Mouse (Mus musculus) embryonic facial prominence, embryonic 14.5 days (tissue): ENCODE data around the gene Ajm1. TPM values are rescaled to one million over a fixed set of nuclear protein-coding genes. Genes with fewer than 3 reads are reported as not detected.

Source experiments
- ATAC-seq: fragments of 200-750 bp; cut with Nextera tagmentation; 2 replicates; pipeline ENCODE4 v1.8.0; 2017; ENCODE audit warnings: low read depth, moderate number of reproducible peaks, moderate TSS enrichment
- DNase-seq: peaks from one replicate; pipeline ENCODE4 v3.0.0-alpha.2; 2015; ENCODE audit warnings: low spot score
- H3K27ac ChIP-seq: fragments of 300-500 bp; sonication (generic); replicated peaks from 2 replicates; pipeline ENCODE4 v1.5.1; 2014; ENCODE audit warnings: low read depth, mild to moderate bottlenecking, low read length, moderate library complexity
- H3K27me3 ChIP-seq: fragments of 300-500 bp; sonication (generic); replicated peaks from 2 replicates; pipeline ENCODE4 v1.6.1; 2014; ENCODE audit warnings: low read length; ENCODE audit not compliant: control insufficient read depth, insufficient read depth
- H3K36me3 ChIP-seq: fragments of 300-500 bp; sonication (generic); 2 replicates; pipeline ENCODE4 v1.6.1; 2014; ENCODE audit warnings: low read length, mixed read lengths; ENCODE audit not compliant: control insufficient read depth, insufficient read depth
- H3K4me1 ChIP-seq: fragments of 300-500 bp; sonication (generic); 2 replicates; pipeline ENCODE4 v1.6.1; 2014; ENCODE audit warnings: antibody characterized with exemption, low read length; ENCODE audit not compliant: control insufficient read depth, insufficient read depth
- H3K4me2 ChIP-seq: fragments of 300-500 bp; sonication (generic); 2 replicates; pipeline ENCODE4 v1.6.1; 2014; ENCODE audit warnings: low read depth, mild to moderate bottlenecking, low read length, moderate library complexity, mixed read lengths
- H3K4me3 ChIP-seq: fragments of 300-500 bp; sonication (generic); 2 replicates; pipeline ENCODE4 v1.5.1; 2014; ENCODE audit warnings: low read depth, mild to moderate bottlenecking, low read length
- H3K9ac ChIP-seq: fragments of 300-500 bp; sonication (generic); 2 replicates; pipeline ENCODE4 v1.6.1; 2014; ENCODE audit warnings: low read depth, mild to moderate bottlenecking, low read length, moderate library complexity, mixed read lengths
- H3K9me3 ChIP-seq: fragments of 300-500 bp; sonication (generic); 2 replicates; pipeline ENCODE4 v1.6.1; 2016; ENCODE audit warnings: low read length; ENCODE audit not compliant: control insufficient read depth
- WGBS: fragments of 180-500 bp; shearing (Covaris S2); extraction: QIAGEN DNeasy Blood & Tissue Kit; methylation state at CpG from one replicate; pipeline ENCODE4 v1.1.7; 2014; 5-methylcytosine and 5-hydroxymethylcytosine counted together
- polyA plus RNA-seq: library from polyadenylated mRNA; unstranded; fragments of >200 nt; fragmentation: Nextera tagmentation; extraction: Ambion mirVana; gene quantifications from 2 replicates; pipeline ENCODE4 v1.2.1, GENCODE M21; 2014

The Ajm1 gene
- polyA plus RNA-seq, 1 experiment from 2014 or later = 0.40 TPM

GRCm38 (mm10) chr2:25575432-25576027, 6.0 kb downstream of the Ajm1 start:
- no peaks in the 10 kb centered on the region for H3K9me3 ChIP-seq
- H3K4me3 ChIP-seq = peak overlapping the region; percentile 67
- DNase-seq (peak; percentile 59), ATAC-seq (no peak)
- peaks cover 32% of the 10 kb centered on the region for H3K4me1 ChIP-seq
- peaks cover 17% of the 10 kb centered on the region; the same call in 1 of the 2 replicates for H3K36me3 ChIP-seq
- peaks cover 45% of the 10 kb centered on the region for H3K27me3 ChIP-seq
- peak overlapping the region; percentile 92 for H3K27ac ChIP-seq
- WGBS = 6% methylated on average over 21 of the region's 21 CpGs
- H3K9ac ChIP-seq = peak overlapping the region; percentile 71
- H3K4me2 ChIP-seq = peak overlapping the region; percentile 91

DNA sequence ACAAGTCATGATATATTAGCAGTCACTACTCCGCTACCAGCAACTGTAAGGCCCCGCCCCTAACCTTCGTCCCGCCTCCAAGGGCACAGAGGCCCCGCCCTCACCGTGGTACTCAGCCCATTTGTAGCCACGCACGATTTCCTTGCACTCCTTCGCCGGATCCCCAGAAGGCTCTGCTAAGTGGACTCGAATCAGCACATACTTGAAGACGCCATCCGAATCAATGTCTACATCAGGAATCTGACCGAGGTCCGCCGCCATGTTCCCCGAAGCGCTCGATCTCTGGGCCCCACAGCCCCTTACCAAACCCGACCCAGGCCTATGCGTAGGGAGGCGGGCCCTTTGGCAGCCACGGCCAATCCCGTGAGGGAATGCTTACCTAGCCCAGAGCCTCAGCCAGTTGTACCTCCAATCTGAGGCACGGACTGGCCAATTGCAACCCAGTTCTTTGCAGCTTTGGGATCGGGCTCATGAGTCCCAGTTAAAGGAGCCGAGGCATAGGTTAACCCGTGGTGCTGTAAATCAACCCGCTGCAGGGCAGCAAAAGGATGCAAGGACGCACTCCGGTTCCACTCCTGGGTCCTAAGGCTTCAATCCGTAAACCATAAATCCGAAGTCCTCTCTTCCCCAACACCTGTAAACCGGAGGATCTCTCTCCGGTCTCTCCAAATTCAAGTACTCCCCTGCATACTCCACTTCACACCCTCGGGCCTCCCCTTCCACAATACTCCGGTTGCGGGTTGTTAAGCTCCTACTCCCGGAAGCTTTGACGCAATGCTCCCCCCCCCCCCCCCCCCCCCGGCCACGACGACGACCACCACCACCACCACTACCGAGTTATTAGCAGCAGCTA, 6.8 kb downstream of the Ajm1 start, which contains the start of the genes Mamdc4 and Phpt1:
Gene Mamdc4 (minus strand): TSS at position 267 of the 853 bp plus-strand sequence.
Gene Phpt1 (minus strand): TSS at position 646 of the 853 bp plus-strand sequence.
- H3K27me3 ChIP-seq = peaks cover 38% of the 10 kb centered on the region
- no peaks in the 10 kb centered on the region for H3K9me3 ChIP-seq
- peak within 1 kb of the TSS; percentile 67 for H3K4me3 ChIP-seq
- H3K36me3 ChIP-seq = peaks cover 21% of the 10 kb centered on the region
- H3K9ac ChIP-seq = peak within 1 kb of the TSS; percentile 71
- H3K4me2 ChIP-seq = peak within 1 kb of the TSS; percentile 91
- peak; percentile 100 for DNase-seq
- peak; percentile 99 for ATAC-seq
- under 1% methylated on average over 38 of the region's 45 CpGs for WGBS
- H3K4me1 ChIP-seq = peaks cover 32% of the 10 kb centered on the region
- H3K27ac ChIP-seq = peak within 1 kb of the TSS; percentile 92

DNA sequence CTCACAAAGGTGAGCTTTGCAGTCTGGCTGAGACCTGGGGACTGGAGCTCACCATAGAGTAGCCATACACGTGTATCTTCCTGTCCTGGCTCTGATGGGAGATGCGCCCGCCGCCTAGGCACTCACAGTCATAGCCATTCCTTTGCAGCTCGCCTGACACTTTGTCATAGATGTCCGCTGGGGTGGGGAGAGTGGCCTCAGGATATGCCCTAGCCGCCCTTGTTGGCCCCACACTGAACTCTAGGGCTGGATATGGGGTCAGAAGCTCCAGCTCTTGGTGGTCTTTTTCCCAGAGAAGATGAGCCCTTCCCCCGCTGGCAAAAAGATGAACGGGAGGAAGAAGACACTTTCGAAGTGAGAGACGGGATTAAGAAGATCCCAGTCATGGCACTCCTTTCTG, 7.4 kb downstream of the Ajm1 start:
- Histone ChIP-seq H3K4me3 (peak overlapping the region; percentile 67), H3K27ac (peak overlapping the region; percentile 92; the same call in 1 of the 2 replicates), H3K4me2 (peak overlapping the region; percentile 91), H3K36me3 (peaks cover 28% of the 10 kb centered on the region), H3K9me3 (no peaks in the 10 kb centered on the region), H3K27me3 (peaks cover 31% of the 10 kb centered on the region), H3K9ac (peak overlapping the region; percentile 71), H3K4me1 (peaks cover 28% of the 10 kb centered on the region)
- DNase-seq = no peak
- 22% methylated on average over 11 of the region's 11 CpGs for WGBS
- no peak for ATAC-seq

DNA sequence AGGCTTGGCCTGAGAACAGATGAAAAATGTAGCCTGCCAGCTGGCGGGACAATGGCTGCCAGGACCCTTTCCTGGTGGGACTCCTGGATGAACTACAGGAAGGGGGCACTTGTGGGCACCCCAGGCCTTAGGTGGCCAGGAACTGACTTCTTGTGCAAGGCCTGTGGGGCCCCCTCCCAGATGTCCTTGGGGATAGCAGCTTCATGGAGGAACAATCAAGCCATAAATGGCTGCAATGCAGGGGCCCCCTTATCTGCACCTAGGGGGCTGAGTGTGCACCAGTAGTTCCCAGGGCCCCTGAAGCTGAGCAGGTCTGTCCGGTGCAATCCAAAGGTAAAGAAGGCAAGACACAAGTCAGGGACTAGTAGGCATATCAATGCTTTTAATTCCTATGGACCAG, 8.5 kb downstream of the Ajm1 start:
- no peak overlapping the region for H3K4me3 ChIP-seq
- no peaks in the 10 kb centered on the region for H3K9me3 ChIP-seq
- H3K4me1 ChIP-seq = peaks cover 27% of the 10 kb centered on the region
- H3K36me3 ChIP-seq = peaks cover 39% of the 10 kb centered on the region
- peaks cover 20% of the 10 kb centered on the region for H3K27me3 ChIP-seq
- peak overlapping the region; percentile 91; the same call in 1 of the 2 replicates for H3K4me2 ChIP-seq
- ATAC-seq (no peak), DNase-seq (no peak)
- 91% methylated on average over 2 of the region's 2 CpGs for WGBS
- H3K9ac ChIP-seq = peak overlapping the region; percentile 22; the same call in 1 of the 2 replicates
- H3K27ac ChIP-seq = no peak overlapping the region

DNA sequence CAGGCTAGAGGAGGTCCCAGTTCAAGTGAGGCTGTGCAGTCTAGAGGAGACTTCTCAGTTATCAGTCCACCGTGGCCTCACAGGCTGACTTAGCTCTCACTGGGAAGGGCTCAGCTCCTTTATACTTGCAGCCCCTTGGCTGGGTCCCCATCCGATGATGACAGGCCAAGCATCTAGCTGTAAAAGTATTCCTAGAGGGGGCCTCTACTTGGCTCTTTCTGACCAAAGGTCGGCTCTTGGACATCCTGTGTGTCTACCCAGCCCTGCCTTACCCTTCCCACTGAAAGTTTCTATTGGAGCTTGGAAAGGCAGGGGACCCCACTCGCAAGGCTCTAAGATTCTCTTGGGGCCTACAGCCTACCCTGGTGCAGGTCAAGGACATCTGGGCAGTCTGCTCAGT, 10.3 kb downstream of the Ajm1 start:
- 81% methylated on average over 4 of the region's 4 CpGs for WGBS
- peaks cover 52% of the 10 kb centered on the region for H3K36me3 ChIP-seq
- ATAC-seq = no peak
- H3K27me3 ChIP-seq = peaks cover 2% of the 10 kb centered on the region
- no peak overlapping the region for H3K4me3 ChIP-seq
- H3K9ac ChIP-seq = no peak overlapping the region
- H3K9me3 ChIP-seq = no peaks in the 10 kb centered on the region
- no peak overlapping the region for H3K27ac ChIP-seq
- no peak overlapping the region for H3K4me2 ChIP-seq
- peaks cover 18% of the 10 kb centered on the region for H3K4me1 ChIP-seq
- no peak for DNase-seq

DNA sequence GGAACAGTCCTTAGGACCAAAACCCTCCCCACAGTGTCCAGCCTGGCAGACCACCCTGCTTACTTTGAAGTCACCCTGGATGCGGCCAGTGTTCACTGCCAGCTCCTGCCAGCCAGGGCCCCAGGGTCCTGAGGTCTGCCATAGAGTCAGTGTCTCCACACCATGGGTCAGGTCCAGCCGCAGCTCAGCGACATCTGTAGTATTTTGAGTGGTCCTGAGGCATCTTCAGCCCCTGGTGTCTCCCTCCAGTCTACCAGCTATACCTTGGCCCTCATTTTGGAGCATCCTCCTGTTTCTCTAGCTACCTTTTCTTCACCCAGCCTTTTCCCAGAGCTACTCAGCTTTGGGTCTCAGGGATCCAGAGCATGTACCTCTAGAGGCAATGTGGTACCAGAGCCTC, 12.2 kb downstream of the Ajm1 start:
- WGBS = 83% methylated on average over 3 of the region's 3 CpGs
- no peak for ATAC-seq
- no peak overlapping the region for H3K27ac ChIP-seq
- peaks cover 12% of the 10 kb centered on the region for H3K4me1 ChIP-seq
- no peaks in the 10 kb centered on the region for H3K9me3 ChIP-seq
- H3K36me3 ChIP-seq = peaks cover 70% of the 10 kb centered on the region
- no peak overlapping the region for H3K4me2 ChIP-seq
- DNase-seq = no peak
- no peaks in the 10 kb centered on the region for H3K27me3 ChIP-seq
- no peak overlapping the region for H3K9ac ChIP-seq
- no peak overlapping the region for H3K4me3 ChIP-seq

- H3K9me3 ChIP-seq = no peaks in the 10 kb centered on the region
- no peaks in the 10 kb centered on the region for H3K27me3 ChIP-seq
- H3K4me3 ChIP-seq = no peak overlapping the region
- H3K4me2 ChIP-seq = no peak overlapping the region
- ATAC-seq (no peak), DNase-seq (no peak)
- H3K36me3 ChIP-seq = peaks cover 77% of the 10 kb centered on the region
- 78% methylated on average over 6 of the region's 6 CpGs for WGBS
- peaks cover 6% of the 10 kb centered on the region for H3K4me1 ChIP-seq
- no peak overlapping the region for H3K27ac ChIP-seq
- no peak overlapping the region for H3K9ac ChIP-seq
These were observed 13.0 kb downstream of the Ajm1 start for GRCm38 (mm10) chr2:25568473-25569019.

DNA sequence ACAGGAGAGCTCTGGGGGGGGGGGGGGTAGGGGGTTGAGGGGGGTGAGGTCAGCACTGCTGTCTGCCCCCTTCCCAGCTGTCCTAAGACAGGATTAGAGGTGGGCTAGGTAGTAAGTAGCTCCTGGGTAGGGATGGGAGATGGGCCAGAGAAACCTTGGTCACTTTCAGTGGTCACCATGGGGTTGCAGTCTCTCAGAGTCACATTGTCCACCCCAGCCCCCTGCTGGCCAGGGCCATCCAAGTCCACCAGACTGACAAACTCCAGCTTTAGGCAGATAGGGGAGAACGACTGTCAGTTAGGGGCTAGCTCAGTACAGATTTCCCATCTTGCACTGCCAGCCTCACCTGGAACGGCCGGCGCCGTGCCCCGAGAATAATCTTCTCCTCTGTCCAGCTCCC, 15.0 kb downstream of the Ajm1 start:
- WGBS = 88% methylated on average over 6 of the region's 6 CpGs
- Histone ChIP-seq H3K4me3 (no peak overlapping the region), H3K36me3 (peaks cover 89% of the 10 kb centered on the region), H3K4me2 (no peak overlapping the region), H3K4me1 (no peaks in the 10 kb centered on the region), H3K9me3 (no peaks in the 10 kb centered on the region), H3K27ac (no peak overlapping the region), H3K9ac (no peak overlapping the region), H3K27me3 (no peaks in the 10 kb centered on the region)
- DNase-seq = no peak
- ATAC-seq = no peak
